Mouse (Mus musculus): Measurements from ENCODE around the gene Slc27a4. TPM values are rescaled to one million over a fixed set of nuclear protein-coding genes. Genes with fewer than 3 reads are reported as not detected.

Gene Slc27a4
- polyA plus RNA-seq, 1 experiment from 2014 or later = 11.9 TPM

DNA sequence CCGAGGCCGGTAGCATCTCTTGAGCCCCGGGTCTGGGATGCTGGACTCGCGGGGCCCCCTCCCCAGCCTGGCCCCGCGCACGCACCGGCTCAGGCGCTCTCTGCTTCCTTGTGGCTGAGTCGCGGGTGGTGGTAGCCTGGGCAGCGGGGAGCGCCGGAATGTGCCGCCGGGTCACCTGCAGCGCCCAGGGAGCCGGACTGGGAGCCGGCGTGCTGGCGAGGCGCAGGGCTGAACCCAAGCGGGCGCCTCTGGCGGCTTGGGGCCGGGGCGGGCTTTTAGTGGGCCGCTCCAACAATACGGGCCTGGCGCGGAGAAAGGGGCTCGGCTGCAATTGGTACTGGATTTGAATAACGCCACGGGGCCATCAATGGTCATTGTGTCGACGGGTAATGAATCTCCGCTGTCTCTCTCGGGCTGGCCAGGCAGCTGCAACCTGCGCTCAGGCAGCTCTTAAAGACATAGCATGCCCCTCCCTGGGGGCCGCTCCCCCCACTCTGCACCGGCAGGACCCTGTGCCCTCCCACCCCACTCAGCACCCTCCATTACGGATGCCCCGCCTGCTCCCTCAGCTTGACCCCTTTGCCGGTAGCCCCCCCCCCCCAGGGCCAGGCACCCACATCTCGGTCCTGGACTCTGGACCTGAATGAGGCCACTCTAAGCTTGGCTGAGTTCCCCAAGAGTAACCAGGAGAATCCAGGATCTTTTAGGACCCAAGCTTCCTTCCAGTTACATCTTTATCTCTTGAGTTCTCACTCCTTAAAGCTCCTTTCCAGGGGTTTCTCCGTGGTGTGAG is 43.8 kb downstream of the Slc27a4 start:
- peak overlapping the region; percentile 47 for H3K4me3 ChIP-seq (ENCODE audit: low read depth, low read length)
- no peak overlapping the region for H3K27ac ChIP-seq (ENCODE audit: low read depth, low read length)
- DNase-seq (ENCODE audit: low spot score) (peak; percentile 81), ATAC-seq (replicated peaks; ENCODE audit: low FRiP score) (peak; percentile 70)
- peaks cover 57% of the 10 kb centered on the region for H3K27me3 ChIP-seq (ENCODE audit: control insufficient read depth, insufficient read depth, low read length)
- no peaks in the 10 kb centered on the region for H3K9me3 ChIP-seq (ENCODE audit: control insufficient read depth, low read length)
- peak overlapping the region; percentile 97 for H3K4me2 ChIP-seq (ENCODE audit: low read depth, low read length, severe bottlenecking)
- peaks cover 12% of the 10 kb centered on the region for H3K4me1 ChIP-seq (replicated peaks; ENCODE audit: control insufficient read depth, insufficient read depth, low read length)
- peak overlapping the region; percentile 71 for H3K9ac ChIP-seq (ENCODE audit: low read length)
- no peaks in the 10 kb centered on the region for H3K36me3 ChIP-seq (ENCODE audit: control insufficient read depth, insufficient read depth, low read length)
- 2% methylated on average over 47 of the region's 47 CpGs for WGBS

DNA sequence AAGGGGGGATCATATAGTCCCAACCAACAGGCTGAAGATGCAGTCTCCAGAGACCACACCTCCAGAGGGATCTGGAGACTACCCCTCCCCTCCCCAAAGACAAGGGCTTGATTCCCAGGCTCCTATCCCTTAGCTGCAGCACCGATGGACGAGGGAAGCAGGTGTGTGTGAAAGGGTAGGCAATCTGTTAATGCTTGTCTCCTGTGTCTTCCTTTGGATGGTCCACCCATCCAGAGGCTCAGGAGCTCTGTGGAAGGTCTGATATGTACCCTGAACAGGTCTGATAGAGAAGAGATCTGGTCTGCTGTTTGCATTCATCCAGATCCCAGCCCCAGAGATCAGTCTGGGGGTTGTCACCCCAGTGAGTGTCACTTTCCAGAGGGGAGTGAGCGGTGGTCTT is 44.5 kb downstream of the Slc27a4 start:
- H3K27me3 ChIP-seq (ENCODE audit: control insufficient read depth, insufficient read depth, low read length) = peaks cover 57% of the 10 kb centered on the region
- DNase-seq (ENCODE audit: low spot score) (no peak), ATAC-seq (replicated peaks; ENCODE audit: low FRiP score) (no peak)
- H3K36me3 ChIP-seq (ENCODE audit: control insufficient read depth, insufficient read depth, low read length) = no peaks in the 10 kb centered on the region
- H3K9me3 ChIP-seq (ENCODE audit: control insufficient read depth, low read length) = no peaks in the 10 kb centered on the region
- no peak overlapping the region for H3K4me3 ChIP-seq (ENCODE audit: low read depth, low read length)
- H3K9ac ChIP-seq (ENCODE audit: low read length) = no peak overlapping the region
- peak overlapping the region; percentile 3; the same call in 1 of the 2 replicates for H3K4me2 ChIP-seq (ENCODE audit: low read depth, low read length, severe bottlenecking)
- peaks cover 12% of the 10 kb centered on the region for H3K4me1 ChIP-seq (replicated peaks; ENCODE audit: control insufficient read depth, insufficient read depth, low read length)
- no peak overlapping the region for H3K27ac ChIP-seq (ENCODE audit: low read depth, low read length)
- 25% methylated on average over 3 of the region's 3 CpGs for WGBS

DNA sequence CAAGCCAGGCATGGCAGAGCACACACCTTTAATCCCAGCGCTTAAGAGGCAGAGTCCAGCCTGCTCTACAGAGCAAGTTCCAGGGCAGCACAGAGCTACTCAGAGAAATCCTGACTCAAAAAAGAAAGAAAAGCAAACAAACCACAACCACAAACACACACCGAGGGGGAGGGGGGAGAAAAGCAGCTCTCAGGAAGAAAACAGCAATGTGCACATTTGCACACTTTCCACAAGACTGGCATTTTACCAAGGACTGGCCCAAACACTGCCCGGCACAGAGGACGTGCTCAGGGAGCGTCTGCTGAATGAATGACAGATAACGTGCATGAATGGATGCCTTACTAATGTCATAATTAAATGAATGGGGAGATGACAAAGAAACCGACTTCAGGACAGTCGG is 46.6 kb downstream of the Slc27a4 start:
- ATAC-seq (replicated peaks; ENCODE audit: low FRiP score) (no peak), DNase-seq (ENCODE audit: low spot score) (no peak)
- Histone ChIP-seq H3K9me3 (ENCODE audit: control insufficient read depth, low read length) (no peaks in the 10 kb centered on the region), H3K27me3 (ENCODE audit: control insufficient read depth, insufficient read depth, low read length) (peaks cover 45% of the 10 kb centered on the region), H3K27ac (ENCODE audit: low read depth, low read length) (no peak overlapping the region), H3K36me3 (ENCODE audit: control insufficient read depth, insufficient read depth, low read length) (no peaks in the 10 kb centered on the region), H3K4me2 (ENCODE audit: low read depth, low read length, severe bottlenecking) (no peak overlapping the region), H3K9ac (ENCODE audit: low read length) (no peak overlapping the region), H3K4me3 (ENCODE audit: low read depth, low read length) (no peak overlapping the region), H3K4me1 (replicated peaks; ENCODE audit: control insufficient read depth, insufficient read depth, low read length) (peaks cover 12% of the 10 kb centered on the region)
- 73% methylated on average over 8 of the region's 8 CpGs for WGBS

DNA sequence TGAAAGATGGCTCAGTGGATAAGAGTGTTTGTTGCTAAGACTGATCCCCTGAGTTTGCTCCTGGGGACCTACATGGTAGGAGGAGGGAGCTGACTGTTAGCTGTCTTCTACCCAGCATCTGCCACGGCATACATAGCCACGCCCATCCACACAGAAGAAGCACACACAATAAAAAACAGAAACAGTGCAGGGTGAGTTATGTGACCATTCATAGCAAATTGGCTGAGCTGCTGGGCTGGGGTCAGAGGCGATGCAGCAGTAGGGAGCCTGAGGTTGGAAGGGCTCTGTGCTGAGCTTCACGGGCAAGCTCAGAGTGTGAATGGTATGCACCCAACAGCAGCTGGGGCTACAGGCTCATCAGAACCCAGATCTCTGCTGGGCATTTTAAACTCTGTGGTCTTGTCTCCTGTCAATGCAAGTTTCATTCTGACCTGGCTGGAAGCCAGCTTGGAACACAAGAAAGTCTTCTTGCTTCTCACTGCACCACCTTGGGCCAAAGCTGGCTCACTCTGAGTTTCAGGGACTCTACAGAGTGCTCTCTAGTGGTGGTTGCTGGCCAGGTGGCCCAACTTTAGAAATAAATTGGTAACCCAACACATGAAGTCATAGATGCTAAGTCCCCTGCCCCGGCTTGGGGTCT is 47.5 kb downstream of the Slc27a4 start:
- no peak for DNase-seq (ENCODE audit: low spot score)
- no peak overlapping the region for H3K27ac ChIP-seq (ENCODE audit: low read depth, low read length)
- WGBS = 60% methylated on average over 5 of the region's 5 CpGs

DNA sequence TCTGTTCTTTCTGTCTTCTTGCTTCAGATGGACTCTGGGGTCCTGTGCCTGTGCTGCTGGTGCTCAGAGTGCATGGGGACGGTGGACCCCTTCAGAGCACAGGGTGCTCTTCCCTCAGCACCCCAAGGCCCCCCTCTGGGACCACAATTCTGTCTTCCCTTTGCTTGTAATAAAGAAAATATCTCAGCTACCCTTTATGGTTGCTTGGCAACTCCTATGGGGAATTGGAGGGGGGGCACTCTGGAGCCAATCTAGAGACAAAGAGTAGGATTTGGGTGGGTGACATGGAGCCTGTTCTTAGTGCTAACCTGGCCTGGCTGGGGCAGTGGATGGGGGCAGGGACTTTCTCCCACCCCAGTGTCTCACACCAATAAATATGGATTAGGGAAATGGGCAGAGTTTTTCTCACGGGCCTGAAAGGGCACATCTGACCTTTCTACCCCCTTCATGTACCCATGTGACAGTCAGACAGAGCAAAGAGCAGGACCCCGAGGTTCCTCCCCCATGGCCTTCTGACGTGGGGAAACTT is 50.6 kb downstream of the Slc27a4 start:
- 40% methylated on average over 4 of the region's 4 CpGs for WGBS
- no peak for ATAC-seq (replicated peaks; ENCODE audit: low FRiP score)
- Histone ChIP-seq H3K36me3 (ENCODE audit: control insufficient read depth, insufficient read depth, low read length) (no peaks in the 10 kb centered on the region), H3K4me3 (ENCODE audit: low read depth, low read length) (no peak overlapping the region), H3K27me3 (ENCODE audit: control insufficient read depth, insufficient read depth, low read length) (peaks cover 15% of the 10 kb centered on the region), H3K9me3 (ENCODE audit: control insufficient read depth, low read length) (no peaks in the 10 kb centered on the region), H3K4me1 (replicated peaks; ENCODE audit: control insufficient read depth, insufficient read depth, low read length) (peaks cover 8% of the 10 kb centered on the region; the same call in 1 of the 2 replicates), H3K9ac (ENCODE audit: low read length) (no peak overlapping the region), H3K4me2 (ENCODE audit: low read depth, low read length, severe bottlenecking) (no peak overlapping the region), H3K27ac (ENCODE audit: low read depth, low read length) (no peak overlapping the region)
- no peak for DNase-seq (ENCODE audit: low spot score)

More for the DNA sequence above, 47.5 kb downstream of the Slc27a4 start:
- no peak overlapping the region for H3K4me3 ChIP-seq (ENCODE audit: low read depth, low read length)
- H3K36me3 ChIP-seq (ENCODE audit: control insufficient read depth, insufficient read depth, low read length) = no peaks in the 10 kb centered on the region
- peaks cover 36% of the 10 kb centered on the region for H3K27me3 ChIP-seq (ENCODE audit: control insufficient read depth, insufficient read depth, low read length)
- H3K4me2 ChIP-seq (ENCODE audit: low read depth, low read length, severe bottlenecking) = no peak overlapping the region
- no peaks in the 10 kb centered on the region for H3K9me3 ChIP-seq (ENCODE audit: control insufficient read depth, low read length)
- H3K9ac ChIP-seq (ENCODE audit: low read length) = no peak overlapping the region
- peaks cover 12% of the 10 kb centered on the region for H3K4me1 ChIP-seq (replicated peaks; ENCODE audit: control insufficient read depth, insufficient read depth, low read length)
- ATAC-seq (replicated peaks; ENCODE audit: low FRiP score) = no peak

DNA sequence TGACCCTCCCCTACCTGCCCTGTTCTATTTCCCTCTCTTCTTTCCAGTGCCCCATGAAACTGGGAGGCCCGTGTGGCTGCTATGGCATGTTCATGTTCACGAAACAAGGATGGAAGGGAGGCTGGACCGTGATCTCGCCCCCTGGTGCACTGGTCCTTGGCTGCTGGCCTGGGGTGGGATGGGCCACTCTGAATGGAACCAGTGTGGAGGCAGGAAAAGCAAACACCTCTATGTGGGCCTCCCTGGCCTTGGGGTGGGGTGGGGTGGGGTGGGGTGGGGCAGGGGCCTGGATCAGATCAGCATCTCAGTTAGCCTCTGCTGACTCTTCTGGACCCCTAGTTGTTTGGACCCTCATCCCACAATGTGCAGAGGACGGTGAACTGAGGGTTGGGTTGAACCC is 51.3 kb downstream of the Slc27a4 start:
- peaks cover 13% of the 10 kb centered on the region for H3K27me3 ChIP-seq (ENCODE audit: control insufficient read depth, insufficient read depth, low read length)
- H3K27ac ChIP-seq (ENCODE audit: low read depth, low read length) = no peak overlapping the region
- H3K4me2 ChIP-seq (ENCODE audit: low read depth, low read length, severe bottlenecking) = no peak overlapping the region
- no peak overlapping the region for H3K4me3 ChIP-seq (ENCODE audit: low read depth, low read length)
- no peaks in the 10 kb centered on the region for H3K36me3 ChIP-seq (ENCODE audit: control insufficient read depth, insufficient read depth, low read length)
- WGBS = 79% methylated on average over 5 of the region's 5 CpGs
- H3K9me3 ChIP-seq (ENCODE audit: control insufficient read depth, low read length) = no peaks in the 10 kb centered on the region
- H3K4me1 ChIP-seq (replicated peaks; ENCODE audit: control insufficient read depth, insufficient read depth, low read length) = peaks cover 8% of the 10 kb centered on the region; the same call in 1 of the 2 replicates
- DNase-seq (ENCODE audit: low spot score) (no peak), ATAC-seq (replicated peaks; ENCODE audit: low FRiP score) (no peak)
- no peak overlapping the region for H3K9ac ChIP-seq (ENCODE audit: low read length)

DNA sequence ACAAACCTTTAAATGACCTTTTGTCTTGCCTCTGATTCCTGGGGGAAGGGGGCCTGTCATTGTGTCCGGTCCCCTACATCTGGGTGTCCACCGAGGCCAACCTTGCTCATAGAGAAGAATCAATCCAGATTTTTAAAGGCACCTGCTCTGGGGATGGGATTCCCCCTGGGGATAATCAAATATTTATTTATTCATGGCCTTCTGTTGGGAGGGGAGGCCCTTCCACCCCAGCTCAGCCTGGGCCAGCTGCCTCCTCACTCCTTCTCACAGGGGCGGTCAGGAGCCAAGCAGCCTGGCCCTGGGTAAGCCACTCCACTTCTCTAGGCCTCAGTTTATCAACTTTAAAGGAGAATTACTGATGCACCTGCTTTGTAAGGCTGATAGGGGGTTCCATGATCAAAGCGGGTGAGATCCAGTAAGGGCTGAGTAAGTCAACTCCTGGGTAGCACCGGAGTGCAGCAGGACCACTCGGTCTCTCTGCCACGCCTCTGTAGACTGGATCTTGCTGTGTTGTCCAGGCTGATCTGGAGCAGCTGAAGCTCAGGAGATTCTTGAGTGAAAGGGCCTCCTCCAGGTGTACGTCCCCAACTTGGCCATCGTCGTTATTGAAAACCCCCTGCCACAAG is 53.3 kb downstream of the Slc27a4 start:
- WGBS = 71% methylated on average over 10 of the region's 10 CpGs
- no peak overlapping the region for H3K4me2 ChIP-seq (ENCODE audit: low read depth, low read length, severe bottlenecking)
- no peak for ATAC-seq (replicated peaks; ENCODE audit: low FRiP score)
- H3K4me3 ChIP-seq (ENCODE audit: low read depth, low read length) = no peak overlapping the region
- H3K4me1 ChIP-seq (replicated peaks; ENCODE audit: control insufficient read depth, insufficient read depth, low read length) = peaks cover 8% of the 10 kb centered on the region; the same call in 1 of the 2 replicates
- H3K36me3 ChIP-seq (ENCODE audit: control insufficient read depth, insufficient read depth, low read length) = no peaks in the 10 kb centered on the region
- peaks cover 8% of the 10 kb centered on the region for H3K27me3 ChIP-seq (ENCODE audit: control insufficient read depth, insufficient read depth, low read length)
- H3K27ac ChIP-seq (ENCODE audit: low read depth, low read length) = no peak overlapping the region
- H3K9me3 ChIP-seq (ENCODE audit: control insufficient read depth, low read length) = no peaks in the 10 kb centered on the region
- H3K9ac ChIP-seq (ENCODE audit: low read length) = no peak overlapping the region
- no peak for DNase-seq (ENCODE audit: low spot score)

DNA sequence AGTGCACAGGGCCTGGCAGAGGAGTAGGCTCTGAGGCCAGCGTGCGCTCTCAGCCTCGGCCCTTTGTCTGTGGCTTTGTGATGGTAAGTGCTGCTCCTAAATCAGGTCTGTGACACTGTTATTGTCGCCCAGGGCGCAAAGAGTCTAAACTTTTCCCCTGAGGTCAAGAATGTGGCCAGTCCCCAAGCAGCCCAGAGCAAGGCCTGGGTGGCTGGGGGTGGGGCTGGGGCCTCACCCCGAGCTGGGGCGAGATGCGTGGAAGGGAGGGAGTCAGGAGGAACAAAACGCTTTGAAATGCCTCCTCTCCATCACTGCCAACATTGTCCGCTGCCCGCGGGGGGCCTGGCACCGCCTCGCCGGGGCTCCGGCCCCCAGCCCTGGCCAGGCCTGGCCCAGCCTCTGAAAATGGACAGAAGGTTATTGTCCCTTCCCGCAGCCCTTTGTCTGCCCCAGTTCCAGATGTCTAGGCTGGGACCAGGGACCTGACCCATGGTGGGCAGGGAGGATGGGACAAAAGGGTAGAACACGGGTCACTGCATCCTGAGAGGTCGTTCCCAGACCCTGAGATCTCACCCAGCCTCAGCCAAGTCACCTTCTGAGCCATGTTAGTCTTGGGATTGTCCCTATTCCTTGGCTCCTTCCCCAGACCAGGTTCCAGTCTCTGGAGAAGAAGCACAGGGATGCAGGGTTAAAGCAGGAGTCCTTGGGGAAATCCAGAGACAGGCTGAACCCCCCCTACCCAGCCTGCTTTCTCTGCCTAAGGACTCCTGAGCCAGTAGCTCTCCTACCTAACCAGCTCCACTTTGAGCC is 54.2 kb downstream of the Slc27a4 start:
- H3K9ac ChIP-seq (ENCODE audit: low read length) = peak overlapping the region; percentile 23; the same call in 1 of the 2 replicates
- peaks cover 8% of the 10 kb centered on the region for H3K27me3 ChIP-seq (ENCODE audit: control insufficient read depth, insufficient read depth, low read length)
- H3K4me2 ChIP-seq (ENCODE audit: low read depth, low read length, severe bottlenecking) = no peak overlapping the region
- DNase-seq (ENCODE audit: low spot score) = no peak
- 7% methylated on average over 19 of the region's 19 CpGs for WGBS
- no peak overlapping the region for H3K4me3 ChIP-seq (ENCODE audit: low read depth, low read length)
- H3K36me3 ChIP-seq (ENCODE audit: control insufficient read depth, insufficient read depth, low read length) = no peaks in the 10 kb centered on the region
- H3K4me1 ChIP-seq (replicated peaks; ENCODE audit: control insufficient read depth, insufficient read depth, low read length) = peaks cover 8% of the 10 kb centered on the region; the same call in 1 of the 2 replicates
- no peak; the same call in 1 of the 2 replicates for ATAC-seq (replicated peaks; ENCODE audit: low FRiP score)
- H3K27ac ChIP-seq (ENCODE audit: low read depth, low read length) = no peak overlapping the region
- no peaks in the 10 kb centered on the region for H3K9me3 ChIP-seq (ENCODE audit: control insufficient read depth, low read length)
